Mouse (Mus musculus): Measurements from ENCODE around the gene Ermard. TPM values are rescaled to one million over a fixed set of nuclear protein-coding genes. Genes with fewer than 3 reads are reported as not detected.
A peak's percentile ranks its signal among the peaks of the same experiment; 100 is the strongest.
"Not testable (repeated sequence)": the region's sequence is repeated elsewhere in the genome, so short reads cannot be mapped to it uniquely, and the experiment has no call there.

Ermard gene
- polyA plus RNA-seq, 1 experiment from 2014 or later = 107 TPM

DNA sequence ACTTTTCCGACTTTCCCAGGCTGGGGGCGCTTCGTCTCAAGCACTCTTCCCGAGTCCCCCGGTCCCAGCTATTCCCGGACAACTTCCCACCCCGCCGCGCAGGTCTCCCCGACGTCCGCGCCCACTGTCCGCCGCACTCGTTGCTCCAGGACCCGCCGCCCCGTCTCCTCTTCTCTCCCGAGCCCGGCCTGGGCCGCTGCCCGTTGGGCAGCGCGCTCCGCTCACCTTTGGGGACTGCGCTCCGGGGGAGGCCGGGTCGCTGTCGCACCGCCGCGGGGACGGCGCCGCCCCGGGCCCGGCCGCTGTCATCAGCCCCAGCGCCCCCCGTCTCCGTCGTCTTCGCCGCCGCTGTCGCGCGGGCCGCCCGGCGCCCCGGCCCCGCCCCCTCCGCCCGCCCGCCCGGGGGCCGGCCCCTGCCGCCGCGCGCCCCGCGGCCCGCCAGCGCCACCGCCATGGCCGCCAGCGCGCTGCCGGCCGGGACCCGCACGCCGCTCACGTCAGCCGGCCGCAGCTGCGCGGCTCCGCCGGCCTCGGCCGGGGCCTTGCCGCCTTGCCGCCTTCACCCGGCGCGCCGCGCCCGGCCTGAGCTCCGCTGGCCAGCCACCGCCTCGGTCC lies 17.0 kb upstream of the Ermard start:
- H3K4me2 ChIP-seq (ENCODE audit: low read depth, low read length, severe bottlenecking); H3K27ac ChIP-seq (ENCODE audit: low read depth, low read length); H3K4me3 ChIP-seq (ENCODE audit: low read depth, low read length); H3K27me3 ChIP-seq (ENCODE audit: control insufficient read depth, insufficient read depth, low read length); H3K4me1 ChIP-seq (replicated peaks; ENCODE audit: control insufficient read depth, insufficient read depth, low read length); DNase-seq (ENCODE audit: low spot score); H3K9ac ChIP-seq (ENCODE audit: low read length); H3K9me3 ChIP-seq (ENCODE audit: control insufficient read depth, low read length); H3K36me3 ChIP-seq (ENCODE audit: control insufficient read depth, insufficient read depth, low read length): not testable (repeated sequence)
- no CpG with 5 or more reads among the region's 97 CpGs for WGBS
- peak; percentile 45 for ATAC-seq (replicated peaks; ENCODE audit: low FRiP score)

DNA sequence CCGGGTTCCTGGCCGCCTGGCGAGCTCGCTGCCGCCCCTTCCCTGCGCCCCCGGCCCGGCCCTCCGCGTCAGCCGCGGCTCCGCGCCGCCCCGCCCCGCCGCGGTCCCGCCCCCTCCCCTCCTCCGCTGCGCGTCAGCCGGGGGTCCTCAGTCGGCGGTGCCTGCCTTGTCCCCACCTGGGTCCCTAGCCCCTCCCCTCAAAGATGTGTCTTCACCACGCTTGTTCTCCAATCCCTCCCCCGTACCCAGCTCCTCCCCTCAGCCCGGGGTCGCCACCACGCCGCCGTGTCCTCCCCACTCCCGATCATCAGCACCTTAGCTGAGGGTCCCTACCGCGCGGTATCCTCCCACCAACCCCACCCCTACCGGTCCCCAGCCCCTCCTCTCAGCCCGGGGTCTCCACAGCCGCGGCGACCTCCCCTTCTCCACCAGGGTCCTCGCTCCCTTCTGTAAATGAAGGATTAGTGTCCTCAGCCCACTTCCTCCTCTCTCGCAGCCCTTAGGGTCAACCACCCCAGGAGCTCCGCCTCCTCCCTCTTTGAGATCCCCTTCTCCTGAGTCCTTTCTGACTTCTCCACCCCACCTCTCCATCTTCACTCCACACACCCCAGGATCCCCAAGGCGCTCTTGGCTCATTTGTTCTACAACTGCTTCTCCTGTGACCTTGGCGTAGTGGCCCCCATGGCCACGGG lies 16.4 kb upstream of the Ermard start:
- ATAC-seq (replicated peaks; ENCODE audit: low FRiP score) = peak; percentile 93
- not testable (repeated sequence) for H3K9me3 ChIP-seq (ENCODE audit: control insufficient read depth, low read length); DNase-seq (ENCODE audit: low spot score); H3K4me2 ChIP-seq (ENCODE audit: low read depth, low read length, severe bottlenecking); H3K4me3 ChIP-seq (ENCODE audit: low read depth, low read length); H3K27ac ChIP-seq (ENCODE audit: low read depth, low read length); H3K9ac ChIP-seq (ENCODE audit: low read length); H3K36me3 ChIP-seq (ENCODE audit: control insufficient read depth, insufficient read depth, low read length); H3K27me3 ChIP-seq (ENCODE audit: control insufficient read depth, insufficient read depth, low read length); H3K4me1 ChIP-seq (replicated peaks; ENCODE audit: control insufficient read depth, insufficient read depth, low read length)
- no CpG with 5 or more reads among the region's 48 CpGs for WGBS

DNA sequence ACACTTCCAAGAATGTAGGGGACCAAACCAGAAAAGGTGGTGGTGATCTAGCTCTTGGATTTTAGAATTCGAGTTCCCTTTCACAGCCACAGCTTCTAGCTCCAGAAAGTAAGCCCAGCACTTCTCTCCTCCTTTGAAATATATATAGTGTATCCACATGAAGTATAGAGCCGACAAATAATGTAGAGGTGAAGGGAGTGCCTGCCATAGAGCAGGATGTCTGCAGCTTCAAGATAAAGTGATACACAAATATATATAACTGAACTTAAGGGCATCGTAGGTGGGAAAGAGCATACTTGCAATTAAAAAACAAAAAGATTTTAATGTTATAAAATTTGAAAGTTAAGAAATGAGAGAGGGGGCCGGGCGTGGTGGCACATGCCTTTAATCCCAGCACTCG lies 15.5 kb upstream of the Ermard start:
- ATAC-seq (replicated peaks; ENCODE audit: low FRiP score); H3K9ac ChIP-seq (ENCODE audit: low read length); H3K27ac ChIP-seq (ENCODE audit: low read depth, low read length); H3K36me3 ChIP-seq (ENCODE audit: control insufficient read depth, insufficient read depth, low read length); H3K9me3 ChIP-seq (ENCODE audit: control insufficient read depth, low read length); H3K4me2 ChIP-seq (ENCODE audit: low read depth, low read length, severe bottlenecking); DNase-seq (ENCODE audit: low spot score); H3K4me3 ChIP-seq (ENCODE audit: low read depth, low read length); H3K4me1 ChIP-seq (replicated peaks; ENCODE audit: control insufficient read depth, insufficient read depth, low read length); H3K27me3 ChIP-seq (ENCODE audit: control insufficient read depth, insufficient read depth, low read length): not testable (repeated sequence)
- no CpG with 5 or more reads among the region's 6 CpGs for WGBS

DNA sequence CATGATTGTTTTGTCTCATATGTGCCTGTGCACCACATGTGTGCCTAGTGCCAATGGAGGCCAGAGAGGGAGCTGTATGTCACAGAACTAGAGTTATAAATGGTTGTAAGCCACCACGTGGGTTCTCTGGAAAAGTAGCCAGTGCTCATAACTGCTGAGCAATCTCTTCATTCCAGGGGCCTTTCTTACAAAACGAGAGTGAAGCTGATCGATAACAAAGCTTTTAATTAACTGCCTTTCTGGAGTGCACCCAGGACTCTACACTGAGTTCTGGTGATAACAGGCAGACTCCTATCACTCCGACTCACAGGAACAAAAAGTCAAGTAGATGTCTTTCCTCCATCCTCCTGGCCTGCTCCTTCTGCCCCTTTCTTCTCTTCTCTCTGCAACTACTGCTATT lies 9.6 kb upstream of the Ermard start:
- H3K4me1 ChIP-seq (replicated peaks; ENCODE audit: control insufficient read depth, insufficient read depth, low read length); DNase-seq (ENCODE audit: low spot score); ATAC-seq (replicated peaks; ENCODE audit: low FRiP score); H3K4me3 ChIP-seq (ENCODE audit: low read depth, low read length); H3K27me3 ChIP-seq (ENCODE audit: control insufficient read depth, insufficient read depth, low read length); H3K27ac ChIP-seq (ENCODE audit: low read depth, low read length); H3K36me3 ChIP-seq (ENCODE audit: control insufficient read depth, insufficient read depth, low read length); H3K4me2 ChIP-seq (ENCODE audit: low read depth, low read length, severe bottlenecking); H3K9ac ChIP-seq (ENCODE audit: low read length); H3K9me3 ChIP-seq (ENCODE audit: control insufficient read depth, low read length): not testable (repeated sequence)
- WGBS = no CpG with 5 or more reads among the region's 4 CpGs

DNA sequence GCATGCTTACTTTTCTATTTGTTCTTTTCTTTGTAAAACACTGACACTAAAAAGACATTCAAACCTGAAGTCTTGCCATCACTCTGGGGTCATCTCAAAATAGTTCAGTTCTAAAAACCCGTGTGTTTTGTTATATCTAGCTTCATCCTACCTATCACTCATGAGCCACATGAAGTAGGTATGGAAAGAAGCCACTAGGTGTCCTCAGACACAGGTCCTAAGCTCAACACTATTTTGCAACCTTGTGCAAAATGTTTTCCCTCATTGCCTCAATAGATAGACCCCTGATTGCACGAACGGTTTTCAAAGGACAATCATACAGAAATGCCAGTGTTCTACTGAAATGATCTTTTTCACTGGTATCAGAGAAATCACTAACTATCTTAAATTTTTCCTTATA lies 553 bp upstream of the Ermard start:
- H3K9me3 ChIP-seq (ENCODE audit: control insufficient read depth, low read length); ATAC-seq (replicated peaks; ENCODE audit: low FRiP score); H3K4me2 ChIP-seq (ENCODE audit: low read depth, low read length, severe bottlenecking): not testable (repeated sequence)

DNA sequence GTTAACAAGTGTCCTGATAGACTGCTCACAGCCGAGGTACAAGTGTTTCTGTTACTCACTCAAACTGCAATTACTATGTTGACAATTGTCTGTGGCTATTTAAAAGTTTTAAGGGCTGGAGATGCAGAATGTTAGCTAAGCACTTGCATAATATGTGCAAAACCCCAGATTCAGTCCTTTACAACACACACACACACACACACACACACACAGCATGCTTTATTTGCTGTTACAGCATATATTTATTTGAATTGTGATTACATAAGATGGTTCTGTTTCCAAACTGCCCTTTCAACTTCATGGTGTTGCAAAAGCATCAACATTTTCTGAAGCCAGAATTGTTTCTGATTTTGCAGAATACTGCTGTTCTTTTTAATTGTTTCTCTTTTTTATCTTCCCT lies 9.3 kb downstream of the Ermard start:
- not testable (repeated sequence) for H3K27me3 ChIP-seq (ENCODE audit: control insufficient read depth, insufficient read depth, low read length); H3K9me3 ChIP-seq (ENCODE audit: control insufficient read depth, low read length); H3K36me3 ChIP-seq (ENCODE audit: control insufficient read depth, insufficient read depth, low read length); H3K4me2 ChIP-seq (ENCODE audit: low read depth, low read length, severe bottlenecking); H3K4me1 ChIP-seq (replicated peaks; ENCODE audit: control insufficient read depth, insufficient read depth, low read length); DNase-seq (ENCODE audit: low spot score); H3K4me3 ChIP-seq (ENCODE audit: low read depth, low read length); H3K27ac ChIP-seq (ENCODE audit: low read depth, low read length); H3K9ac ChIP-seq (ENCODE audit: low read length); ATAC-seq (replicated peaks; ENCODE audit: low FRiP score)
- WGBS = no CpG with 5 or more reads among the region's 1 CpGs

More for the DNA sequence above, 553 bp upstream of the Ermard start:
- H3K27ac ChIP-seq (ENCODE audit: low read depth, low read length); H3K27me3 ChIP-seq (ENCODE audit: control insufficient read depth, insufficient read depth, low read length); H3K4me1 ChIP-seq (replicated peaks; ENCODE audit: control insufficient read depth, insufficient read depth, low read length); H3K4me3 ChIP-seq (ENCODE audit: low read depth, low read length); DNase-seq (ENCODE audit: low spot score); H3K36me3 ChIP-seq (ENCODE audit: control insufficient read depth, insufficient read depth, low read length); H3K9ac ChIP-seq (ENCODE audit: low read length): not testable (repeated sequence)
- WGBS = no CpG with 5 or more reads among the region's 3 CpGs

DNA sequence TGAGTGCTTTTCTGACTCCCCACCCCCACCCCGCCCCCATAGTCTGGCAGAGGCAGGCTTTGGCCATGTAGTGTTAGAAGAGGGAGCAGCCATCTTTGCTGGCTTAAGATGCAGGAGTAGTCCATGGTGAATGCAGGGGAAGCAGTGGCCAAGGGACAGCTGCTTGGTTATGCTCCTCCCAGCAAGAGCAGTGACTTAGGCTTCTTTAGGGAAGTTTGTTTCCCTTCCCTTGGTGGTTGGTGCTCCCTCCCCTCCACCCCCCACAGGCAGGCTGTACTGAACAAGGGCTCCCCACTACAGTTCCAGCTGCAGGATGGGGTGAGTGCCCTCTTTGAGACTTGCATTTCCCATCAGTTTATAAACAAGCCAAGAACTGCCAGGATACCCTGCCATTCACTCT lies 11.8 kb downstream of the Ermard start:
- not testable (repeated sequence) for DNase-seq (ENCODE audit: low spot score); H3K27ac ChIP-seq (ENCODE audit: low read depth, low read length); H3K9ac ChIP-seq (ENCODE audit: low read length); H3K9me3 ChIP-seq (ENCODE audit: control insufficient read depth, low read length); H3K36me3 ChIP-seq (ENCODE audit: control insufficient read depth, insufficient read depth, low read length); ATAC-seq (replicated peaks; ENCODE audit: low FRiP score); H3K4me3 ChIP-seq (ENCODE audit: low read depth, low read length); H3K4me2 ChIP-seq (ENCODE audit: low read depth, low read length, severe bottlenecking); H3K4me1 ChIP-seq (replicated peaks; ENCODE audit: control insufficient read depth, insufficient read depth, low read length); H3K27me3 ChIP-seq (ENCODE audit: control insufficient read depth, insufficient read depth, low read length)
- 60% methylated on average over 1 of the region's 1 CpGs for WGBS

DNA sequence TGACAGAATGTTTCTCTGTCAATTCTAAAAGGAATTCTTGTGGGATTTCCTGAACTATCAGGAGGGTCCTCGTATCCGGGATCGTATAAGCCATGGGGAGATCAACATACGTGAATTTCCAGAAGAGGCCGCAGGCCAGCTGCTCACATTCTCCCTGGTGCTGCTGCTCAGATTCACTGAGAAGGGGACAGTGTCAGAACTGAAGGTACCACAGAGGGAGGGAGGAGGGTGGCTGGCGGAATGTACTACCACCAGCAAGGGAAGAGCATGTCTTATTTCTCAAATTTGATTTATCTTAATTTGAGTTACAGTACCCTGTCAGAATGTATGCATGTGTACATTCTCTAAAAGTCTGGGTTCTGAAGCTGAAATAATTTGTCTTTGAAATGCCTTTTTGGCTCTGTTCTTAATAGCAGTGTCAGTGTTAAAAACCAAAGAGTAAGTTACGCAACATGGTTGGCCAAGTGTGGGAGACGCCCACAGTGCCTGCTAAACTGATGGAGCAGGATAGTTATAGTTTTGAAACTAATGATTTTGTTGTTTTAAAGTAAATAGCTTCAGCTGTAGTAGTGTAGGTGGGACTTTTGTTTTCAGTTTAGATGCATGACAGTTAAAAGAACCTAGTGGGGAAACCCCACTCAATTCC lies 12.3 kb downstream of the Ermard start:
- 94% methylated on average over 5 of the region's 8 CpGs for WGBS
- not testable (repeated sequence) for H3K27me3 ChIP-seq (ENCODE audit: control insufficient read depth, insufficient read depth, low read length); H3K9me3 ChIP-seq (ENCODE audit: control insufficient read depth, low read length); H3K4me3 ChIP-seq (ENCODE audit: low read depth, low read length); H3K4me1 ChIP-seq (replicated peaks; ENCODE audit: control insufficient read depth, insufficient read depth, low read length); DNase-seq (ENCODE audit: low spot score); ATAC-seq (replicated peaks; ENCODE audit: low FRiP score); H3K36me3 ChIP-seq (ENCODE audit: control insufficient read depth, insufficient read depth, low read length); H3K27ac ChIP-seq (ENCODE audit: low read depth, low read length); H3K9ac ChIP-seq (ENCODE audit: low read length); H3K4me2 ChIP-seq (ENCODE audit: low read depth, low read length, severe bottlenecking)

DNA sequence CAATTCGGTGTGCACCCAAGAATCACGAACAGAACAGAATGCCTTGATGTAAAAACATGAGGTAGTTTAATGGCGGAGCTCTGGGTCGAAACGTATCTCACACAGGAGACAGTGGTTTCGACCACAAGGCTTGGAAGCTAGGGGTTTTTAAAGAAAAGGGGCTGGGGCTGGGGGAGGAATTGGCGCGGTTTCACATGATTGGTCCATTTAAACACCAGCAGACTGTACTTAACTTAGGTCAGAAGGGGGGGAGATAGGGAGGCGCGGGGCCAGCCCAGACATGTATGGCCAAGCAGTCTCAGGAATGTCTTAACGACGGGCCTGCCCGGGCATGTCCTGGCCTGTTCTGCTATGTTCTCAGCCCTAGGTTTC lies 12.8 kb downstream of the Ermard start:
- 85% methylated on average over 10 of the region's 13 CpGs for WGBS
- not testable (repeated sequence) for ATAC-seq (replicated peaks; ENCODE audit: low FRiP score); DNase-seq (ENCODE audit: low spot score); H3K27ac ChIP-seq (ENCODE audit: low read depth, low read length); H3K27me3 ChIP-seq (ENCODE audit: control insufficient read depth, insufficient read depth, low read length); H3K4me3 ChIP-seq (ENCODE audit: low read depth, low read length); H3K9ac ChIP-seq (ENCODE audit: low read length); H3K4me1 ChIP-seq (replicated peaks; ENCODE audit: control insufficient read depth, insufficient read depth, low read length); H3K9me3 ChIP-seq (ENCODE audit: control insufficient read depth, low read length); H3K36me3 ChIP-seq (ENCODE audit: control insufficient read depth, insufficient read depth, low read length); H3K4me2 ChIP-seq (ENCODE audit: low read depth, low read length, severe bottlenecking)
